Mouse (Mus musculus): ENCODE measurements around the gene Rps6kb1.

DNA sequence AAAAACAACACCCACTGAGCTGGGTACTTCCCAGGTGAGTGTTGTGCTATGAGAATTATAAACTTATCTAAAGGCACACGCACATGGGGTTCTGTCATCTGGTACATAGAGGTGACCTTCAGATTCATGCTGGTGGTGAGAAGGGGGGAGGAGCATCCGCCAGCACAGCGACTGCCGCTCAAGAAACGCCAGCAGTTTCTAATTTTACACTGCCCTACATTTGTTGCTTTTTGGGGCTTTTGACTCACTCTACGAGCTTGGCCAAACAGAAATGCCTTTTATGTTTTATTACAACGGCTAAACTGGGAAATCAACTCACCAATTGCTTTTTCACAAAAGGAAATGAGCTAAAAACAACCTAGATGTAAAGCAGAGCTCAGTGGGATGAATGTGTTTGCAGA lies 71.8 kb downstream of the Rps6kb1 start:
- no peak for TF ChIP-seq CTCF (IDR thresholded peaks at IDR 0.05; ENCODE audit: extremely low read depth, insufficient read depth, low read length)
- TF ChIP-seq POLR2A (IDR thresholded peaks at IDR 0.05; ENCODE audit: extremely low read depth, insufficient read depth, low read length) = no peak

All from cortical plate, adult 2 months (tissue).